Mouse (Mus musculus) liver, embryonic 11.5 days (tissue): ENCODE results near the gene Dcun1d3. TPM values are rescaled to one million over a fixed set of nuclear protein-coding genes. Genes with fewer than 3 reads are reported as not detected.

ENCODE experiments used
- ATAC-seq: fragments of 200-750 bp; cut with Nextera tagmentation; replicated peaks from 2 replicates; pipeline ENCODE4 v1.8.0; 2017; ENCODE audit warnings: moderate number of reproducible peaks, mild to moderate bottlenecking, moderate TSS enrichment, moderate library complexity; ENCODE audit not compliant: low FRiP score
- DNase-seq: peaks from one replicate; pipeline ENCODE4 v3.0.0-alpha.2; 2017; ENCODE audit warnings: low spot score
- H3K27ac ChIP-seq: fragments of 300-500 bp; sonication (generic); 2 replicates; pipeline ENCODE4 v1.5.1; 2014; ENCODE audit warnings: mild to moderate bottlenecking, low read depth, low read length, control low read depth
- H3K27me3 ChIP-seq: fragments of 300-500 bp; sonication (generic); replicated peaks from 2 replicates; pipeline ENCODE4 v1.6.1; 2014; ENCODE audit warnings: low read length, mixed read lengths; ENCODE audit not compliant: control insufficient read depth, insufficient read depth
- H3K36me3 ChIP-seq: fragments of 300-500 bp; sonication (generic); 2 replicates; pipeline ENCODE4 v1.6.1; 2014; ENCODE audit warnings: mild to moderate bottlenecking, low read length, moderate library complexity, mixed read lengths; ENCODE audit not compliant: control insufficient read depth, insufficient read depth
- H3K4me1 ChIP-seq: fragments of 300-500 bp; sonication (generic); replicated peaks from 2 replicates; pipeline ENCODE4 v1.6.1; 2014; ENCODE audit warnings: low read length, mixed read lengths; ENCODE audit not compliant: control insufficient read depth, insufficient read depth
- H3K4me2 ChIP-seq: fragments of 300-500 bp; sonication (generic); 2 replicates; pipeline ENCODE4 v1.6.1; 2014; ENCODE audit warnings: mild to moderate bottlenecking, control low read depth, moderate library complexity
- H3K4me3 ChIP-seq: fragments of 300-500 bp; sonication (generic); 2 replicates; pipeline ENCODE4 v1.5.1; 2014; ENCODE audit warnings: low read depth, low read length, control low read depth
- H3K9ac ChIP-seq: fragments of 300-500 bp; sonication (generic); 2 replicates; pipeline ENCODE4 v1.6.1; 2014; ENCODE audit warnings: low read depth, low read length, control low read depth
- H3K9me3 ChIP-seq: fragments of 300-500 bp; sonication (generic); 2 replicates; pipeline ENCODE4 v1.6.1; 2016; ENCODE audit warnings: low read length, inconsistent platforms, mixed read lengths; ENCODE audit not compliant: control insufficient read depth
- WGBS: fragments of 180-500 bp; shearing (Covaris S2); extraction: QIAGEN DNeasy Blood & Tissue Kit; methylation state at CpG from one replicate; pipeline ENCODE4 v1.1.7; 2014; 5-methylcytosine and 5-hydroxymethylcytosine counted together
- polyA plus RNA-seq: library from polyadenylated mRNA; unstranded; fragments of >200 nt; fragmentation: Nextera tagmentation; extraction: Ambion mirVana; gene quantifications from 2 replicates; pipeline ENCODE4 v1.2.1, GENCODE M21; 2014

The Dcun1d3 gene
- polyA plus RNA-seq: 3.1 and 3.4 TPM in 2 replicates

- ATAC-seq (peak; percentile 98), DNase-seq (peak; percentile 97)
- Histone ChIP-seq H3K9me3 (no peaks in the 10 kb centered on the region), H3K4me1 (peaks cover 3% of the 10 kb centered on the region), H3K4me3 (peak within 1 kb of the TSS; percentile 58), H3K27ac (peak within 1 kb of the TSS; percentile 72), H3K36me3 (no peaks in the 10 kb centered on the region), H3K9ac (peak within 1 kb of the TSS; percentile 78), H3K4me2 (peak within 1 kb of the TSS; percentile 69), H3K27me3 (no peaks in the 10 kb centered on the region)
- 1% methylated on average over 63 of the region's 63 CpGs for WGBS
Measured at GRCm38 (mm10) chr7:119895639-119896512, at the start of gene Dcun1d3, which contains the start of gene Lyrm1. Gene Dcun1d3, minus strand, starts transcription at chr7:119896298. Gene Lyrm1, plus strand, starts transcription at chr7:119895861.

- WGBS: 73% methylated on average over 2 of the region's 2 CpGs
- Histone ChIP-seq H3K27ac (no peak overlapping the region), H3K4me1 (no peaks in the 10 kb centered on the region), H3K9me3 (no peaks in the 10 kb centered on the region), H3K27me3 (no peaks in the 10 kb centered on the region), H3K4me3 (no peak overlapping the region), H3K4me2 (no peak overlapping the region), H3K36me3 (no peaks in the 10 kb centered on the region), H3K9ac (no peak overlapping the region)
- DNase-seq: no peak
- no peak for ATAC-seq
Measured at GRCm38 (mm10) chr7:119941569-119941968, 45.5 kb upstream of the Dcun1d3 start.

- no peak for ATAC-seq
- no peaks in the 10 kb centered on the region for H3K36me3 ChIP-seq
Measured at GRCm38 (mm10) chr7:119937036-119937435, 40.9 kb upstream of the Dcun1d3 start.

GRCm38 (mm10) chr7:119936321-119936720, 40.2 kb upstream of the Dcun1d3 start:
- no peak for DNase-seq
- no peaks in the 10 kb centered on the region for H3K36me3 ChIP-seq
- no peaks in the 10 kb centered on the region for H3K9me3 ChIP-seq
- H3K9ac ChIP-seq: no peak overlapping the region
- H3K4me1 ChIP-seq: no peaks in the 10 kb centered on the region
- H3K4me3 ChIP-seq: no peak overlapping the region
- H3K27ac ChIP-seq: no peak overlapping the region
- no peaks in the 10 kb centered on the region for H3K27me3 ChIP-seq
- no peak for ATAC-seq
- H3K4me2 ChIP-seq: no peak overlapping the region

More at GRCm38 (mm10) chr7:119937036-119937435, 40.9 kb upstream of the Dcun1d3 start:
- H3K4me1 ChIP-seq: no peaks in the 10 kb centered on the region
- no peak overlapping the region for H3K9ac ChIP-seq
- no peaks in the 10 kb centered on the region for H3K9me3 ChIP-seq
- no peaks in the 10 kb centered on the region for H3K27me3 ChIP-seq
- no peak overlapping the region for H3K27ac ChIP-seq
- H3K4me2 ChIP-seq: no peak overlapping the region
- 71% methylated on average over 5 of the region's 5 CpGs for WGBS
- no peak for DNase-seq
- H3K4me3 ChIP-seq: no peak overlapping the region

GRCm38 (mm10) chr7:119928783-119929440, 32.8 kb upstream of the Dcun1d3 start:
- no peak for ATAC-seq
- Histone ChIP-seq H3K4me3 (no peak overlapping the region), H3K27ac (no peak overlapping the region), H3K27me3 (no peaks in the 10 kb centered on the region), H3K4me1 (no peaks in the 10 kb centered on the region), H3K9me3 (no peaks in the 10 kb centered on the region), H3K36me3 (no peaks in the 10 kb centered on the region), H3K9ac (no peak overlapping the region), H3K4me2 (no peak overlapping the region)
- 43% methylated on average over 2 of the region's 2 CpGs for WGBS
- no peak for DNase-seq

GRCm38 (mm10) chr7:119921054-119921453, 25.0 kb upstream of the Dcun1d3 start:
- DNase-seq: no peak
- Histone ChIP-seq H3K4me2 (no peak overlapping the region), H3K4me3 (no peak overlapping the region), H3K4me1 (no peaks in the 10 kb centered on the region), H3K27me3 (no peaks in the 10 kb centered on the region), H3K36me3 (no peaks in the 10 kb centered on the region), H3K27ac (no peak overlapping the region), H3K9ac (no peak overlapping the region), H3K9me3 (no peaks in the 10 kb centered on the region)
- WGBS: 73% methylated on average over 4 of the region's 4 CpGs
- no peak for ATAC-seq

GRCm38 (mm10) chr7:119920457-119920856, 24.4 kb upstream of the Dcun1d3 start:
- DNase-seq: no peak
- no peak overlapping the region for H3K4me2 ChIP-seq
- no peaks in the 10 kb centered on the region for H3K27me3 ChIP-seq
- H3K4me3 ChIP-seq: no peak overlapping the region
- 37% methylated on average over 2 of the region's 2 CpGs for WGBS
- no peak for ATAC-seq
- no peak overlapping the region for H3K27ac ChIP-seq
- no peaks in the 10 kb centered on the region for H3K9me3 ChIP-seq
- H3K9ac ChIP-seq: no peak overlapping the region
- no peaks in the 10 kb centered on the region for H3K36me3 ChIP-seq
- no peaks in the 10 kb centered on the region for H3K4me1 ChIP-seq

- WGBS: 62% methylated on average over 3 of the region's 3 CpGs
- DNase-seq: no peak
- Histone ChIP-seq H3K27ac (no peak overlapping the region), H3K36me3 (no peaks in the 10 kb centered on the region), H3K9ac (no peak overlapping the region), H3K4me3 (no peak overlapping the region), H3K9me3 (no peaks in the 10 kb centered on the region), H3K4me2 (no peak overlapping the region), H3K4me1 (no peaks in the 10 kb centered on the region), H3K27me3 (no peaks in the 10 kb centered on the region)
- no peak for ATAC-seq
Measured at GRCm38 (mm10) chr7:119911727-119912126, 15.6 kb upstream of the Dcun1d3 start.
